Mouse (Mus musculus) ES-E14 (cell line): ENCODE results near the gene Dennd1a.

ENCODE experiments used
- HCFC1 ChIP-seq: IDR thresholded peaks from 2 replicates; pipeline ENCODE4 v1.6.1; 2012; ENCODE audit warnings: low read length, inconsistent platforms, borderline replicate concordance; ENCODE audit not compliant: insufficient read depth
- MAFK ChIP-seq: IDR thresholded peaks from 2 replicates; pipeline ENCODE4 v1.6.1; 2014; ENCODE audit warnings: mild to moderate bottlenecking, low read depth, low read length, inconsistent platforms; ENCODE audit not compliant: insufficient read depth
- ZC3H11A ChIP-seq: IDR thresholded peaks from 2 replicates; pipeline ENCODE4 v1.6.1; 2012; ENCODE audit warnings: low read depth, mild to moderate bottlenecking, inconsistent platforms, low read length, borderline replicate concordance
- ZNF384 ChIP-seq: IDR thresholded peaks from 2 replicates; pipeline ENCODE4 v1.6.1; 2012; ENCODE audit warnings: low read depth, low read length, inconsistent platforms

DNA sequence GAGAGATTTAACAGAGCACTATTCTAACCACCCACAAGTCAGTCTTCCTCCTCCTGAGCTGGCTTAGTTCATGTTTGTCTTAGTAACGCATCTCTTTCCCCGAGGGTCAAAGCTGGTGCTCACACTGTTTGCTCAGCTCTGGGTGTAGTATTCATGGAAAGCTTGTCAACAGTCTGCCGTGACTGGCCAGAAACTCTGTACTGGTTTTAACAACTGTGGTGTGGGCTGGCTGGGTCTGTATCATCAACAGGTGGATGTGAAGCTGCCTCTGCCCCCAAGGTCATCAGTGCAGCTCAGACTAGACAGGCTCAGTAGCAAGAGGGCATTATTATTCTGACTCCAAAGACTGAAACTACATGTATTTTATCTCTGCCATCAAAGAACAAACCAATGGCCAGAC, 430.2 kb downstream of the Dennd1a start:
- TF ChIP-seq MAFK (no peak), ZNF384 (no peak), HCFC1 (no peak), ZC3H11A (no peak)
